Mouse (Mus musculus): ENCODE results near the gene Mt4.

DNA sequence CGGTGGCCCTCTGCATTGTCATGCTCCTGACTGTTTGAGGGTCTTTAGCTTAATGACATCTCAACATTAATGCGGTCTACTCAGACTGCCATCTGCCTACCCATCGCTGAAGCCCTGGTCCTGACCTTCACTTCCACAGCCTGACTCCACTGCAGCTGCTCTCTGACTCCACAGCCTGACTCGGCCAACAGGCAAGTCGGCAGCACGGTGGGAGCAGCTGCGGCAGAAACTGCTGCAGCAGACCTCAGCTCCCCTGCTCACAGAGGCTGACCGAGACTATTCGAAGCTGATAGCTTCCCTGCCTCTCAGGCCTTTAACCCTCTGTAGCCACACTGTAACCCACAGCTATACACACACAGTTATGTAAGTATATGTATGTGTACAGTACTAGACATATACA lies 49.0 kb upstream of the Mt4 start:
- TF ChIP-seq CTCF (IDR thresholded peaks at IDR 0.05; ENCODE audit: borderline replicate concordance, insufficient read depth, low read depth, low read length) (no peak), POLR2A (IDR thresholded peaks at IDR 0.05; ENCODE audit: borderline replicate concordance, insufficient read depth, low read length) (no peak)
